Mouse (Mus musculus) thymus, postnatal 4 days (tissue): ENCODE data around the gene Gmpr.
"Not testable (repeated sequence)": the region's sequence is repeated elsewhere in the genome, so short reads cannot be mapped to it uniquely, and the experiment has no call there.

Experiments
- DNase-seq: peaks from one replicate; pipeline ENCODE4 v3.0.0; 2021

The Gmpr gene

GRCm38 (mm10) chr13:45507274-45508229, at the start of gene Gmpr:
Gmpr (plus strand) TSS chr13:45507444.
- DNase-seq: peak; percentile 95

- no peak for DNase-seq
Measured at GRCm38 (mm10) chr13:45457459-45457858, 49.8 kb upstream of the Gmpr start.

DNA sequence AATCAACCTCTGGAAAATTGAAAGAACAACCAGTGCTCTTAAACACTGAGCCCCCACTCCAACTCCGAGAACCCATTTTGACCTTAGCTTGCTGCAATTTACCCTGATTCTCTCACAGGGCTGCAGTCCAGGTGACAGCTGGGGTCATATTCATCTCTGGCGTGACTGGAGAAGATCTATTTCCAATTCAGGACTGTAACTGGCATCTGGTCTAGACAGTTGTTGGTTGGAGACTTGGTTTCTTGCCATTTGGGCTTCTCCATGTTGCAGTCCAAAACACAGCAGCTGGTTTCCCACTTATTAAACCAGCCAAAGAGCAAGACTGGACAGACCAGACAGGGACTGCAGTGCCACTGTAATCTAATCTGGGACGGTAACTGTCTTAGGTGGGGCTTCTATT, 47.1 kb upstream of the Gmpr start:
- no peak for DNase-seq

- no peak for DNase-seq
Measured at GRCm38 (mm10) chr13:45461370-45461958, 45.8 kb upstream of the Gmpr start.

- no peak for DNase-seq
Measured at GRCm38 (mm10) chr13:45465616-45466015, 41.6 kb upstream of the Gmpr start.

DNA sequence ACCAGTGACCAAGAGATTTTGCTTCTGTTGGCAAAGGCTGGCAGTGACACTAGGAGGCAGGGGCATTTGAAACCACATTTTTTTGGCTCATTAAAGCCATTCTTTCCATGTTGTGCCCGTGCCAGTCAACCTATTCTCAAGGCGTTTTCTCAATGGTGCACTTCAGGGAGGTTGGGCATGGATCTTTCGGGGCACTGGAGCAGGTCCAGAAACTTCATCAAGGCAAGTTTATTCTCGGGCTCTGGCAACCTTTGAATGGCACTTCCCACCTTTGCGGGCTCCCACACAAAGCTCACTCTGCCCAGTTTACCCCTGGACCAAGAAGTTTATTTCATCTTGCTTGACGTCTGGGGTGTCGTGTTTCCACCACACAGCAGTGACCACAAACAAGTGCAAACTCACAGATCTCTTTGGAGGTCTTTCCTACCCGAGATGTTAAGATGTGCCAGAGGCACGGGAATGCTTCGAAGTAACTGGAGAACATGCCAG, 41.2 kb upstream of the Gmpr start:
- DNase-seq: no peak

DNA sequence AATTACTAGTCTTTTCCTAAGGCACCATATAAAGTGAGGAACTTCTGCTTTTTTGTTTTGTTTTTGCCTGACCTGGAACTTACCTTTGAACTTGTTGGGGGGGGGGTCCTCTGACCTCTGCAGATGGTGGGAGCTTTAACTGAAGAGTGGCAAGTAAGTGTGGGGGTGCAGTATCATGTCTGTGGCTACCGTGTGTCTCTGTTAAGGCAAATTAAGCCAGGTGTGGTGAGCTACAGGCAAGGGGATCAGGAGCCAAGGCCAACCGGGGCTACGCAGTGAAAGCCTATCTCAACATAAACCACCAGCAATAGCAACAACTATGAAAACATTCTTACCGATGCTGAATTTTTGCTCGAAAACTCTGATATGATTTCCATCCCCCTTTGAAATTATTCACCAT, 38.5 kb upstream of the Gmpr start:
- no peak for DNase-seq

- DNase-seq: no peak
Measured at GRCm38 (mm10) chr13:45469481-45470301, 37.6 kb upstream of the Gmpr start.

- DNase-seq: no peak
Measured at GRCm38 (mm10) chr13:45473311-45473710, 33.9 kb upstream of the Gmpr start.

DNA sequence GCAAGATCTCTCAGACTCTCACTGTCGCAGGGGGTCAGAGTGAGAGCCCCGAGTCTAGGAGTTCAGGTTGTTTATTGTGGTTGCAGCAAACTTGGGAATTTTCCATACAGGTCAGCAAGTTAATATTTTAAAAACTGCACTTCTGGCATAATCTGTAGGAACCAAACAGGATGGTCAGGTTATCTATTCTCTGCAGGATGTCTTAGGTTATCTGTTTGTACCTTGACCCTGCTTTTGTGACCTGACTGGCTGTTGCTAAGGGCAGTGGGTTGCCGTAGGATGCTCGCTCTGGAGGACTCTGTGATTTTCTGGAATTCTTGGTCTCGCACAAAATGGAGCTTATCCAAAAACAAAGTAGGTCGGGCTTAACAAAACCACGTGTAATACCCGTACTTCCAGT, 31.9 kb upstream of the Gmpr start:
- no peak for DNase-seq

DNA sequence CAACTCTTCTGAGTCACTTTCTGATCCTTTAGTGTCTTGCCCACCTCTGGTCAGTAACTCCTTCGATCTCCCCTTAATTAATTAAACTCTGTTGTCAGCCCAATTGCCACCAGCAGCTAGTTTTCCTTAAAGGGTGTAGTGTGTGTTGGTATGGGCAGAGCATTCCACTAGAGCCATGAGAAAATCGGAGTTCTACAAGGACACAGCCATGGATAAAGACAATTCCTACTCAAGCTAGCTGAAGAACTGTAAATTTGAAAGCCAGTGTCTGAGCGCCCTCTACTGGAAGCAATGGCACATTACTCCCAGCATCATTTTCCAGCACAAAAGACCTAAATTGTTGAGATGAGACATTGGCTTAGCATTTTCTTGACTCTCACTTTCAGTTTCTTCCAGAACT, 30.1 kb upstream of the Gmpr start:
- DNase-seq: peak; percentile 74

GRCm38 (mm10) chr13:45479951-45480350, 27.3 kb upstream of the Gmpr start:
- DNase-seq: no peak

- no peak for DNase-seq
Measured at GRCm38 (mm10) chr13:45483215-45483614, 24.0 kb upstream of the Gmpr start.

- not testable (repeated sequence) for DNase-seq
Measured at GRCm38 (mm10) chr13:45483949-45484348, 23.3 kb upstream of the Gmpr start.

DNA sequence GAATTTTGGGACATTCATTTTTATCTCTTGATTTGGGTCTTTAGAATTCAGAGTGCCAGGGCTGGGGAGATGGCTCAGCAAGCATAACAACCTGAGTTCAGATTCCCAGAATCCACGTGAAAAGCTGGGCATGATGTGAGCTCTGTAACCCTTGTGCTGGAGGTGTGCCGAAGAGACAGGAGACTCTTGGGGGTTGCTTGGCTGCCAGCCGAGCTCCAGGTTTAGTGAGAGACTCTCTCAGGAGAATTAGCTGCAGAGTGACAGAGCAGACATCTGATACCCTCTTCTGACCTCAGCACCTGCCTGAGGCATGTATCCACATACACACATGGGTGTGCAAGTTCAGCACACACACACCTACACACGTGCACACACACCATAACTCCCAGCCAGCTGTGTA, 21.6 kb upstream of the Gmpr start:
- DNase-seq: no peak

DNA sequence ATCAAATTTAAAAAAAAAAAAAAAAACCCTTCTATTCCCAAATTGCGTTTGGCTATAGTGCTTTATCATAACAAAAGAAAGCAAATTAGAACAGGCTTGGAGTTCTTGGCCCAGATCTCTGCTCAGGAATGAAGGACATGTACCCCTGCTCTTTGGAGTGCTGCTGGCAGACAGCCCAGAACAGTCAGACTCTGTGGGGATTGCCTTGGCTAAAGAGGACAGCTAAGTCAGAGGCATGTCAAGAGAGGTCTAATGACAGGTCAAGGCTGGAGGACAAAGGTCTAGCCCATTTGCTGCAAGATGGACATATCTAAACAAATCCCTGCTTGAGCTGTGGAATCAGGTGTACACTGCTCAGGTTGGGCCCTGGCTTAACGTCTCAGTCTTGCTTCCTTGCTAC, 20.6 kb upstream of the Gmpr start:
- DNase-seq: no peak

DNA sequence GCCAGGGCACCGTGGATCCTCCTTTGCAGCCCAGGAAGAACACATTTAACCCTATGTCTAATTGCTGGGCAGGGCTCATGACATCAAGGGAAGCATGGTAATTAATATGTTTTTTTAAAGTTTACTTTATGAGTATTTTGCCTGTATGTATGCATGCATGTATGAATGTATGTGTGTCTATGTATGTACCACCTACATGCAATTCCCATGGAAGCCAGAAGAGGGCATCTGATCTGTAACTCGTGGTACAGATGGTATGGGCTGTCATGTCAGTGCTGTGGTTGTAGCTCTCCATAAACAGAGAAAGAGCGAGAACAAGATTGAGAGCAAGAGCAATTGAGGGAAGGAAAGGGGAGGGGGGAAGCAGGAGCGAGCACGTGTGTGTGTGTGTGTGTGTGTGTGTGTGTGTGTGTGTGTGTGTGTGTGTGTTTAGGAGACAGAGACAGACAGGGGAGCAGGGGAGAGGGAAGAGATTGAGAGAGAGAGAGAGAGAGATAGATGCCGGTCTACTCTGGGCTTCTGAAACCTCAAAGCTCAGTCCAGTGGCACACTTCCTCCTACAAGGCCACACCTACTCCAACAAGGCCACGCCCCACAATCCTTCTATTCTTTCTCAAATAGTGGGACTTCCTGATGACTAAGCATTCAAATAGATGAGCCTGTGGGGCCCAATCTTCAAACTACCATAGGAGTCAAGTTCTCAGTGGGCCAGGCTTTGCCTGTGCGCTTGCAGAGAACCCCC, 15.1 kb upstream of the Gmpr start:
- no peak for DNase-seq

- DNase-seq: no peak
Measured at GRCm38 (mm10) chr13:45493846-45494245, 13.4 kb upstream of the Gmpr start.

DNA sequence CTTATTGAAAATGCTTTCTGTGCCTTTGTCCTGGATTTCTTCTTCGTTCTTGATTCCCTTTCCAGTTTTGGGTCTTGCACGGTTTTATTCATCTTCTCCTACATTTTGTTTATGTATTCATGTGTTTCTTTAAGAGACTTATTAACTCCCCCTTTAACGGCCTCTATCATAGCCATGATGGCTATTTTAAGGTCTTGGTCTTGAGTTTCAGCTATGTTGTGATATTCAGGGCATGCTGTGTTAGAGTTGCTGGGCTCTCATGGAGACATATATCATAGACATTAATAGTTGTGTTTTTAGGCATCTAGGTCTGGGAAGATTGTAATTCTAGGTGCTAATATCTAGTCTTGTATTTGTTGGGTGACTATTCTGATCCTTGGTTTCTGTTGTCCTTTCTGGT, 8.6 kb upstream of the Gmpr start:
- DNase-seq: no peak

DNA sequence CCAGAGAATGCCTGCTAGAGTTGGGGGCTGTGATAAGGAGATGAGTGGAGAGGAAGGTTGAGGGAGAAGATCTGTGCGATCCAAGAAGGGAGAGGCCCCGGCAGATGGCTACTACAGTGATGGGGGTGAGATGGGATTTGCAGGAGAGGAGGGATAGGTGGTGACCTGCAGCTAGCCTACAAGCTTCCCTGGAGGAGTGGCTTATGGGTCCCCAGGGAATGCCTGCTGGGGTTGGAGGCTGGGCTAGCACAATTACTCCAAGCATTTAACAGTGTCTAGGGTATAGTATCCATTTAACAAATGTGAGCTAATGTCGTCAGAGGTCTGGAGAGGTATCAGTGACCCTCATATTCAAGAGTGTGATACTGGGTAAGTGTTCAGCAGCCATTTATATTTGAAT, 7.9 kb upstream of the Gmpr start:
- DNase-seq: no peak

- DNase-seq: no peak
Measured at GRCm38 (mm10) chr13:45499906-45500305, 7.3 kb upstream of the Gmpr start.

DNA sequence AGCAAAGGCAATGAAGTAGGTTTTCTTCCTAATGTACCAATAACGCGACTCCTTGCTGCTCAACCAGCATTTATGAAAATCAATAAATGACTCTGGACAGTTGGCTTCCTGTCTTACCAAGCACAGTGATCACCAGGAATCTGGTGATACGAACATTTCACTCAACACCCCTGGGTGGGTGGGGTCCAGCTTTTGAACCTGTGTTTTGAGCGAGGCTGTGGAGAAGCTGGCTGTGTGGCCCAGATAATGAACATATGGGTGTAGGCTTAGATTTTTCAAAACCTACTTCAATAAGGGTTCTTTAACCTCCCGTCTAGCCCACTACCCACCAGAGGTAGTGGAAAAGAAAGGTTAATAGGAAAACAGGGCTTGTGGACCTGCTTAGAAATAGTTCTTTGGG, 4.5 kb upstream of the Gmpr start:
- no peak for DNase-seq

DNA sequence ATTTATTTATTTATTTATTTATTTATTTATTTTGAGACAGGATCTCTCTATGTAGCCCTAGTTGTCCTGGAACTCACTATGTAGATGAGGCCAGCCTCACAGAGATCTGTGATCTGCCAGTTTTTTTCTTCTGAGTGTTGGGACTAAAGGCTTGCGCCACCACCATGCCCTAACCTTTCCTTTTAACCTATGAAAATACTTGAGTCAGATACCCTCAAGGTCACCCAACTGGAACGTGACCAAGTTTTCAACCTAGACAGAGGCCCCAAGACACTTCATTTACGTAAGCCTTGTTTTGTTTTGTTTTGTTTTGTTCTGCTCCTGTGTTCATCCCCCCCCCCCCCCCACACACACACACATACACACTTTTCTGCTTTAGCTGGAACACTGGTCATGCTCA, 1.7 kb upstream of the Gmpr start:
- no peak for DNase-seq
